Mouse (Mus musculus): ENCODE data around the gene Tns4.

Gene Tns4

GRCm38 (mm10) chr11:99045159-99045889 lies 43.8 kb downstream of the Tns4 start:
- no peak for DNase-seq (ENCODE audit: low spot score)

DNA sequence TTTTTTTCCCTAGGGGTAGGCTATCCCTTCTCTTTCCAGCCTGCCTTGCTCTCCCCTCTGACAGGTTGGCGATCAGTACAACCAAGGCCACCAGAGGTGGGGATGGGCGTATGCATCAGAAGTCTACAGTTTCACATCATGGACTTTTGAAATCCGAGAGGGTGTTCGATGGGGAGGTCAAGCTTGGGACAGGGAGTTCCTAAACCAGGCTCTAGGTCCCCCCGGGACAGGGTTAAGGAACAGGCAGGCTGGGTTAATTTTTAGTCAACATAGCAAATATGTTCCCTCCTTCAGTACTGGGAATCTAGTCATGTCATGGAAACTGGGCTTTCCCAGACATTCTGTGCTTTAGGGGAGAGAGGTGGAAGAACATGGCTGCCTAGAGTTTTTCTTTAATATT lies 44.8 kb downstream of the Tns4 start:
- no peak for DNase-seq (ENCODE audit: low spot score)

DNA sequence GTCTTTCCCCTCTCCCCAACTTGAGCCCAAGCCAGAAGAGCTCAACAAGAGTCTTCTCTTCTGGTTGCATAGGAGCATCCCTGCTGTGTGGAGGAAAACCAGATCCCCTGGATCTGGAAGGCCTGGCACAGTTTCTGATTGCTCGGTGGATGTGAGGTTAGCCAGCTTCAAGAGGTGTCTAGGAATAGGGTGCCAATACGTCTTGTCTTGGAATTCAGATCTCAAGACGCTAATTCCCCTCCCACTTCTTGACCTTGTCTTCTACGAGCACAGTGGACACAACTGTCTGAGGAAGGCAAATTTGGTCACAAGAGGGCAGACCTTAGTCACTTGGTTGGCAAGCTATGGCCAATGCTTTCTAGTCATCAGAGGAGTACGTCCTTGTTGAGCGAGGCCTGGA lies 45.5 kb downstream of the Tns4 start:
- DNase-seq (ENCODE audit: low spot score) = no peak

DNA sequence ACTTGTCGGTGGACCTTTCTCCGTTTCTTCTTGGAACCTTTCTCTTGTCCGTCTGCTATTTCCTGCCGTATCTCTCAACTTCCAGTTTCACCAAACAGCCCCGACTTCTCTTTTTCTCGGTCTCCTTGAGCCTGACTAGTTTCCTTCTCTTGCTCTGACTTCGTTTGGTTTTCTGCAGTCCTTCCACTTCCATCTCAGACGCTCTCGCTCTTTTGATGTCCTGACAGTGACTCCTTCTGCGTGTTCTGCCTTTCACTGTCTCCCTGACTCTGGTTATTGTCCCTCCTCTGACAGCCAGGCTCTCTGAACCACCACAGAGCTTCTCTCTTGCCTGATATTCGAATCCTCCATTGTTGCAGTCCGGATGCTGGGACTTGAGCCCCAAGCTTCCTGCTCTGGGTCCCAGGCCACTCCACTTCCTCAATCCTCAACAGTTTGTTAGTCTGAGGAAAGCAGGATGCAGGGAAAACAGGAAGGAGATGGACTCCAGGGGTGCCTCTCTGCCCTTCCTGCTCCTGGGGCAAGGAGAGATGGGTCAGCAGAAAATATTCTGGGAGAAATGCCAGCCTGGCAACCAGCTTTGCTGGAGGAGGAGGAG lies 46.2 kb downstream of the Tns4 start:
- DNase-seq (ENCODE audit: low spot score) = no peak

GRCm38 (mm10) chr11:99041841-99042780 lies 47.0 kb downstream of the Tns4 start:
- DNase-seq (ENCODE audit: low spot score) = no peak

DNA sequence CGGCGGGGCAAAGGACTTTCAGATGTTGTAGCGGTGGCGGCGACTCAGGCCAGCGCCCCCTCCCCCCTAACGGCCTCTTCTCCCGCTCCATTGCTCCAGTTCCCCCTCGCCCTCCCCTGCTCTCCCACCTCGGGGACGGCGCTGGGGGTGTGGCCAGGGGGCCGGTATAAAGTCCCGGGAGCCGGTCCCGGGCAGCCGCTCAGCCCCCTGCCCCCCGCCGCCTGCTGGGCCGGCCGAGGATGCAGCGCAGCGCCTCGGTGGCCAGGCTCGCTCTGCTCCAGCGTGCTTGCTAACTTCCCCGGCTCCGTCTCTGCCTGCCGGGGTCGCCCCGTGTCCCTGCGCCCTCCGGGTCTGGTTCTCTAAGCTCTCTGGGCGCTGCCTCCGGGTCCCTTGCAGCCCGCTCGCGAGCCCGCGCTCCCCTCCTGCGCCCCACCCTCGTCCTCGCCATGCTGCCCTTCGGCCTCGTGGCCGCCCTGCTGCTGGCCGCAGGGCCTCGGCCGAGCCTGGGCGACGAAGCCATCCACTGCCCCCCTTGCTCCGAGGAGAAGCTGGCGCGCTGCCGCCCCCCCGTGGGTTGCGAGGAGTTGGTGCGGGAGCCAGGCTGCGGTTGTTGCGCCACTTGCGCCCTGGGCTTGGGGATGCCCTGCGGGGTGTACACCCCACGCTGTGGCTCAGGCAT lies 47.9 kb downstream of the Tns4 start, which contains the start of gene Igfbp4:
Gene Igfbp4, plus strand, starts transcription at position 194 of the 679 bp plus-strand sequence.
- DNase-seq (ENCODE audit: low spot score) = no peak

GRCm38 (mm10) chr11:99040346-99040974 lies 48.6 kb downstream of the Tns4 start:
- no peak for DNase-seq (ENCODE audit: low spot score)

- DNase-seq (ENCODE audit: low spot score) = peak; percentile 50
These were observed 49.3 kb downstream of the Tns4 start for GRCm38 (mm10) chr11:99039782-99040181.

DNA sequence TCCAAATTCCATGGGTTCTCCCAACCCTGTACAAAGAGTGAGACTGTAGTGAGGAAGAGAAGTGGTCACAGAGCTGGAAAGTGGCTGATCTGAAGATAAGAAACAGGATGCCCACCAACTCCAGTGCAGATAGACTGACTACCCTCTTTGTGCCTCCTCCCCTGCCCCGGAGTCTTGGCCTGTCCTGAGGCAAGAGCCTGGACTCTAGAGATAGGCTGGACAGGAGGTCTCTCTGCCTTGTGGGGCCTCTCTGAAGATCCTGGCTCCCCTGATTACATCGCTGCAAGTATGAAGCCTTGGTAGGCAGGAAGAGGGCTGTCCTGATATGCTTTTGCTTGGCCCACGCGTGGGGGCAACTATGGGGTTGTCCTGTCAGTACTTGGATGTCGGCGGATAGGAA lies 52.9 kb downstream of the Tns4 start:
- DNase-seq (ENCODE audit: low spot score) = no peak

DNA sequence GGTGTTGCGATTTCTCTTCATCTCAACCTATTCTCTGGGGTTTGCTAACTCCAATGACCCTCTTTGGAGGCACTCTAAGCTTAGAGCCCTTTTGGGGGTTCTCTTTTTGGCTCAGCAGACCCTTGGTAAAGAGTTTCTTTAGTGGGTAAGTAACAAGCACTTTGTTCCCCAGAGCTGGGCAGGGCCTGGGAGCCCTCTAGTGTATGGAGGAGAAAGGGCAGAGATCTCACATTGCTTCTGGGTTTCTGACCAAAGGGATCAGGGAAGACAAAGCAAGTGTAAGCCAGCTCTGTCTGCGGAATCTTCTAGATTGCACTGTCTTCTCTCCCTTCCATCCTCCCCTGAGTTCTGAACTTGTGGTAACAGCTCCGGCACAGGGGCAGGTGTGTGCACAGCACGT lies 53.8 kb downstream of the Tns4 start:
- no peak for DNase-seq (ENCODE audit: low spot score)

DNA sequence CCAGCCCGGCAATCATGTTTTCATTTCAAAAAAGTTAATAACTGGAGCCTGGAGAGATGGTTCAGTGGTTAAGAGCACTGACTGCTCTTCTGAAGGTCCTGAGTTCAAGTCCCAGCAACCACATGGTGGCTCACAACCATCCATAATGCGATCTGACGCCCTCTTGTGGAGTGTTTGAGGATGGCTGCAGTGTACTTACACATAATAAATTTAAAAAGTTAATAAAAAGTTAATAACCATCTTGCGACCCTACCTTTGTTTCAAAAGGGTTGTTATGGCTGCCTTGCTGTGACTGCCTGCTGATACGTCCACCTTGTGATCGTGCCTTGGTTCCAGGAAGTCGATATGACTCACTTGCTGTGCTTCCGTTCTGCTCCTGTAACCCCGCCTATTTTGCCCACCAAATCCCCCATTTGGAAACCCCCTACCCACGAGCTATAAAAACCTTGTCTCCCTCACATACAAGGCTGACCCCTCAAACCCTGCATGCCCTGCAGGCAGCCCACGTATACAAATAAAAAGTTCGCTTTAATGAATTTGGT lies 62.1 kb downstream of the Tns4 start:
- DNase-seq (ENCODE audit: low spot score) = no peak

- no peak for DNase-seq (ENCODE audit: low spot score)
These were observed 63.2 kb downstream of the Tns4 start for GRCm38 (mm10) chr11:99025878-99026277.

GRCm38 (mm10) chr11:99024468-99025134 lies 64.5 kb downstream of the Tns4 start:
- DNase-seq (ENCODE audit: low spot score) = no peak

GRCm38 (mm10) chr11:99023500-99024467 lies 65.3 kb downstream of the Tns4 start, which contains the start of gene Top2a:
Top2a (minus strand) TSS chr11:99024189.
- peak; percentile 97 for DNase-seq (ENCODE audit: low spot score)

DNA sequence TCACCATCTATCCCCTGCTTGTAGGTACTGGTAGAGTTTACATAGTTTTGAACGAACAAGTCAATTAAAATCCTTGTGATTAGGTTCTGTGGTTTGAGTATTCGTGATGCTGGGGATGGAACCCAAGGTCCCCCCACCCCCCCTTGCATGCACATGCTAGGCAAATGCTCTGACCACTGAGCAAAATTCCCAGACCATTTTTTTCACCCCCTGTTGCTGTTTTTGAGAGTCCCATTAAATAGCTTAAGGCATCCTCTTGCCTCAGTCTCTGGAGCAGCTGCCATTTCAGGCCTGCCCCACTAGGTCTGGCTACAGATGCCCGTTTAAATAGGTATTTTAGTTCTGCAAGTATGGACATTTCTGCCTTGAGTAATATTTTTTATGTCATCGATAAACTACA lies 66.0 kb downstream of the Tns4 start:
- DNase-seq (ENCODE audit: low spot score) = no peak

- no peak for DNase-seq (ENCODE audit: low spot score)
These were observed 66.6 kb downstream of the Tns4 start for GRCm38 (mm10) chr11:99022384-99022933.

DNA sequence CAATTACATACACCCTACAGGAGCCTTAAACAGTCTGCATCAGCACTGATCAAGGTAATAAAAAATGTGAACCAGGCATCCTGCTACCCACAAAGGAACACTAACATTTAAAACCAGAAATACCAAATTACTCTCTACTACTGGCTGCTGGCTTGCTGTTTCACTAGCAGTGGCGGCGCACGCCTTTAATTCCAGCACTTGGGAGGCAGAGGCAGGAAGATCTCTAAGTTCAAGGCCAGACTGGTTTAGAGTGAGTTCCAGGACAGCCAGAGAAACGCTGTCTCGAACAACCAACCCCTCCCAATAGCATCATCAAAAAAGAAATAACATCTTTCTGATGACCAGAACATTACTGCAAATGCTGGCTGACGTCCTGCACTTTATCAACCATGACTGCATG lies 69.3 kb downstream of the Tns4 start:
- DNase-seq (ENCODE audit: low spot score) = no peak

Measured in spleen, adult 12 weeks (tissue).